Mouse (Mus musculus) embryo, embryonic 11 days (tissue): ENCODE data around the gene Fos.
A peak's percentile ranks its signal among the peaks of the same experiment; 100 is the strongest.

Experiments
- DNase-seq: peaks from one replicate; pipeline ENCODE4 v3.0.0-alpha.2; 2015

Fos gene

DNA sequence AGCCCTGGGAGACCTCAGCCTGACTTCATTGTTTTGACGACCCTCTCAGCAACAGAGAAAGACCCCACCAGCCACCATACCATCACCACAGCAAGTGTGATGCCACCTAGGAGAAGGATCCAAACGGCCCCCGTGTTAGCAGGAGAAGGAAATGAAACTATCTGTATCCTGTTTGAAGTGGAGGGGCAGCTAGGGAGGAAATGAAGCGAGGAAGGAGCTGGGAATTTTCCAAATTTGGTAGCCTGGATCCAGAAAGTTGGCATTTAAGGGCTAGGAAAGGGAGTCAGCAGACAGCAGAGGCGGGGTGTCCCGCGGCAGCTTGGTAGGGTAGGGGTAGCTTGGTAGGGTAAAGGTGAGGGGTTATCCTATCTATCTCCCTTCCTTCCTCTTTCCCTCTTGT is 10.9 kb upstream of the Fos start:
- no peak for DNase-seq

GRCm38 (mm10) chr12:85464431-85464830 is 9.3 kb upstream of the Fos start:
- DNase-seq, result no peak

- DNase-seq, result no peak
Observed at GRCm38 (mm10) chr12:85464902-85465301, 8.8 kb upstream of the Fos start.

DNA sequence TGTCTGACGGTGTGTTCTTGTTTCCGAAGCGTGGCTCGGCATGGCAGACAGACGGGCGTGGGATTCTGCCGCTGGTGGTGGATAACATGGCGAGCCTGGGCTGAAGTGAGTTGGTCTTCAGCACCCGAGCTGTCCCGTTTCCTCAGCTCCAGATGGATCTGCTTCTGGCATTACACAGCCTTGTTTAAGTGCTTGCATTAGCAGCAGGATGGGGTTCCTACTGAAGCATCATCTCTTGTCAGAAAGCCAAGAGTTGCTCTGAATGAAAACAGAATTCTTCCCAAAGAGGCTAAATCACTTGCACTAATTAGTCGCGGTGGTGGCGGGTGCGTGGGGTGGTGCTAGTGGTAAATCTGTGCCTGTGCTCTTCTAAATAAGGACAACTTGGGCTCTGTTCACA is 5.8 kb upstream of the Fos start:
- DNase-seq, result no peak

DNA sequence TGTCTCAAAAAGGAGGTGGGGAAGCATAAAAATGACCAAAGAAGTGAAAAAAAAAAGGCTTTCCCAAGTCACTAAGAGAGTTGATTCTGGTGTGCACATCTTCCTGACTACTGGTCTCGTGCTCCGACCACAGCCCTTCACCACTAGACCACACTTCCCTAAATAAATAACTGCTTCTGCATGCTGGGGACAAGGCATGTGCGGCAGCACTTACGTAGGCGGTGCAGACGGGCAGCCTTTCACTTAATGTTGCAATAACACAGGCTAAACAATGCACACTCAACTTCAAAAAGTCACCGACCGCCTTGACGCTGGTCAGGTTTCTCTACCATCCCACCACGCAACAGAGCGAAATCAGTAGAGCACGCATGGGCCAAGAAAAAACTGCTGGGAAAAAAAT is 5.0 kb upstream of the Fos start:
- DNase-seq, result no peak

GRCm38 (mm10) chr12:85471920-85472655 is 1.6 kb upstream of the Fos start:
- DNase-seq, result peak; percentile 84

DNA sequence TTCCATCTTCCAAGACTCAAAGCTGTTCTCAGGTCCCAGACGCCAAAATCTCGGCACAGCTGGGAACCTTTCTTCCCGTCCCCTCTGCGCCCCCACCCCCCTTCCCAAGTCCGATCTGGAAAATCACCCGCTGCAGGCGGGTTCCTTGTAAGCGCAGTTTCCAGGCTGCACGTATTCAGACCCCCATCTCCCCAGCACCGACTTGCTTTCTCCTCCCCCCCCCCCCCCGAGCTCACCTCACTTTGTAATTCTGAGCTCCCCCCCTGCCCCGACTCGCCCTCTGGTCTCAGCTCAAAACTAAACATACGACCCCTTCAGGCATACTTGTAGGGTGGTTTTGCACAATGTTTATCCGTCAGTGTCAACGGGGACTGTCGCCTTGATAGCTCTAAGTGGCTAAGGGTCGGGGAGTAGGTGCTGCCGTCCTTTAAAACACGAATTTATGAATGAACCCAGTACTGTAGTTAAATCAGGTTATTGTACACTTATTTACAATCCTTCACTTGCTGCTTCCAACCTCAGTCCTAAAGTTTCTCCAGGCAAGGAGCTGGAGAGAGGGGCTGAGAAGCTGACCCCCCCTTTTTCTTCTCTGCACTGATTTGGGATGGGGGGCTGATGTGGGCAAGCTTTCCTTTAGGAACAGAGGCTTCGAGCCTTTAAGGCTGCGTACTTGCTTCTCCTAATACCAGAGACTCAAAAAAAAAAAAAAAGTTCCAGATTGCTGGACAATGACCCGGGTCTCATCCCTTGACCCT is 857 bp upstream of the Fos start:
- peak; percentile 49 for DNase-seq

- peak; percentile 64 for DNase-seq
Observed at GRCm38 (mm10) chr12:85474298-85475231, 875 bp downstream of the Fos start.

DNA sequence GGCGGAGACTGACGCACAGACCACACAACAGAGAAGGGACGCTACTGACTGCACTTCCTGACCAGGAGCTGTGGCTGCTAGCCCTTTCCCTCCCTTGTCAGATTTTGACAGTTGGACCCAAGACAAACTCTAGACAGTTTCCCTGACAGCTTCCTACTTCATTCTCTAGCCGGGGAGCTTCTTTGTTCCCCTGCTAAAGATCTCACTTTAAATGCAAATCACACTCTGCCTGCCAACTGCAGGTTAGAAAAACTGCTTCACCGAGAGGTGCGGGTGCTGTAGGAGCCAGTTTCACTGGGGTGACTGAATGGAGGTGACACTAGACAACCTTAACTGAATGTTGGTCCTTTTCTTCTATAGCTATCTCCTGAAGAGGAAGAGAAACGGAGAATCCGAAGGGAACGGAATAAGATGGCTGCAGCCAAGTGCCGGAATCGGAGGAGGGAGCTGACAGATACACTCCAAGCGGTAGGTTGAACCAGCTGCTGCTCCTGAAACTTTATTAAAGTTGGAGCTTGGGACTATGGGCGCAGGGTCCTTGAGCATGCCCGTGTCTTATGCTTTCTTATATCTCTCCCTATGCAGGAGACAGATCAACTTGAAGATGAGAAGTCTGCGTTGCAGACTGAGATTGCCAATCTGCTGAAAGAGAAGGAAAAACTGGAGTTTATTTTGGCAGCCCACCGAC is 1.7 kb downstream of the Fos start:
- no peak for DNase-seq

- DNase-seq, result no peak
Observed at GRCm38 (mm10) chr12:85475920-85476828, 2.5 kb downstream of the Fos start.

GRCm38 (mm10) chr12:85477219-85477618 is 3.5 kb downstream of the Fos start:
- DNase-seq, result no peak

DNA sequence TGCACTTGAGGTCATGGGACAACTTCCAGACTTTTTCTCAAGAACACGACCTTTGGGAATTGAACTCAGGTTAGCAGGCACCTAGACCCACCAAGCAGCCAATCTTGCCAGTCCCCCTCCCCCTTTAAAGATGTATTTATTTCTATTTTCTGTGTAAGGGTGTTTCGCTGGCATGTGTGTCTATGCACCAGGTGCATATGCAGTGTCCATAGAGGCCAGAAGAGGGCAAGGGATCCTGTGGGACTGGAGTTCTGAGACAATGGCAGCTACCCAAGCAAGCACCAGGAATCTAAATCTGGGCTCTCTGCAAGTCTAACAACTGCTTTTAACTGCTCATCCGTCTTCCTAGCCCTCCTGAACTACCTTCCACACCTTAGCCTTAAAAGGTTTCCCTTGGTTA is 4.1 kb downstream of the Fos start:
- DNase-seq, result no peak

DNA sequence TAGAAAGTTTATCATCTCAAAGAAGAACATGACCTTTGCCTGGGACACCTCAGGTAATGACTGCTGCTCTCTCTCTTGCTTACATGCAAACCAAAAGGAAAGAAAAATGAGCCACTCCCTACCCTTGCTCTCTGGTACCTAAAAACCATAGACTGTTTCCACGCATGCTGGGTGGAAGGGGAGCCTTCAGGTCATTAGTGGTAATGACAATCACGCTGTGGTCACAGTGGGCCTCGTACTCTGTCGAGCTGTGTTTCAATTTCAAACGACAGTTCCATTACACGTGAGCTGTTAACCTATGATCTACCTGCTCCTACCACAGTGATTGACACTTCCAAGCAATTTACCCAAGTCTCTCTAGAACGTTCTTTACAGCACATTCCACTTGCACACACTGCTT is 5.0 kb downstream of the Fos start:
- no peak for DNase-seq

- DNase-seq, result no peak
Observed at GRCm38 (mm10) chr12:85479190-85479589, 5.5 kb downstream of the Fos start.

DNA sequence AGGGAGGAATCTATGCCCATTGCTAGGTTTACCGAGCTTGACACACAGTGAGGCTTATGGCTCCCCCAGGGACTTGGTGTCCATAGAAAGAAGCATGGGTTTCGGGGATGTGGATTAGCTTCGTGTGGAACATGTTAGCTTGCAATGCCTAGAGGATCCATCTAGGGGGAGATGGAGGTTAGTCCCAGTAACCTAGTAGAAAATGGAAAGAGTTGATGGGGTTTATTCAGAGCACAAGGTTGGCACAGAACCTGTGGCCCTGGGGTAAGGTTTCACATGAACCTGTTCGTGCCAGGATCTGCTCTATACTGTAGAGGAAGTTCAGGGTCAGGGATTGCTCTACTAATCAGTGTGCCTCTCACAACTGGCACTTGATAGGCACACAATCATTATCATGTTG is 9.5 kb downstream of the Fos start:
- DNase-seq, result peak; percentile 25

DNA sequence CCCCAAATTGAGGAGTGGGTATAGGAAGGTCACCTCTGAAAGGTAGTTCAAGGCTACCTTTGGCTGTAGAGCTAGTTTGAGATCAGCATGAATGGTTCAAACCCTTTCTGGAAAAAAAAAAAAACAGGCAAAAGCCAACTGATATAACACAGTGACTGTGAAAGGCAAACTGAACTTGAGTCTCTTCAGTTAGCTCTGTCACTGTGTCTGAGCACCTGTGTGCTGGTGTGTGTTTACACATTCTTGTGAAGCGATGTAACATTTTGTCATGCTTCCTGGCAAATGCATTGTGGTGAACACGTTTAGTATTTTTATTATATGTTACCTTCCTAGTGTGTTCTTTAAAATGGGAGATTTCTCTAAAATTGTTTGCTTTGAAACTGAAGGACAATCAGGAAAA is 11.0 kb downstream of the Fos start:
- no peak for DNase-seq

- peak; percentile 96 for DNase-seq
Observed at GRCm38 (mm10) chr12:85485890-85486765, 12.4 kb downstream of the Fos start.

GRCm38 (mm10) chr12:85486766-85487069 is 13.0 kb downstream of the Fos start:
- DNase-seq, result peak; percentile 59

DNA sequence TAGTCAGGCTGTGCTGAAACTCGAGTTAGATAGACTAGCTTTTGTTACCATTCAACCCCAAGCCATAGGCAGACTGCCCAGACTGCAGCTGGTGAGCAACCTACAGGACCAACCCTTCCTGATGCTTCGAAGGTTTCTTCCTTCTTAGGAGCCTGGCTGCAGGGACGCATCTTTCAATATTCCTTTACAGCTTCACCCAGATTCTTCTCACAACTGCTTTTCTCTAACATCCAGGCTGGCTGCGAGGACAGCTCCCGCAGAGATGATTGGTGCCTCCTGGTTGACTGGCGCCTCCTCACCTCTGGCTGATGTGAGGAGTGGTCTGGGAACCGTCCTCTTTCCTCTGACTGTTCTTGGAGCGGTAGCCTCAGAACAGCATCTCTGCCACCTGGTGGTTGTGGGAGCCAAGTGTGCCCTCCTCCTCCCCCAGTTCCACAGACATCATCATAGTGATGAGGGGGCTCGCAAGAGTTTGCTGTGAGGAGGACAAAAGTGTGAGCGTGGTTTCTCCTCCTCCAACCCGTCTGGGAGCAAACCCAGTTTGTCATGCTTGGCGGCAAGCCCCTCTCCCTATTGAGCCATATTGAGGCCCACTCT is 14.0 kb downstream of the Fos start:
- peak; percentile 89 for DNase-seq

DNA sequence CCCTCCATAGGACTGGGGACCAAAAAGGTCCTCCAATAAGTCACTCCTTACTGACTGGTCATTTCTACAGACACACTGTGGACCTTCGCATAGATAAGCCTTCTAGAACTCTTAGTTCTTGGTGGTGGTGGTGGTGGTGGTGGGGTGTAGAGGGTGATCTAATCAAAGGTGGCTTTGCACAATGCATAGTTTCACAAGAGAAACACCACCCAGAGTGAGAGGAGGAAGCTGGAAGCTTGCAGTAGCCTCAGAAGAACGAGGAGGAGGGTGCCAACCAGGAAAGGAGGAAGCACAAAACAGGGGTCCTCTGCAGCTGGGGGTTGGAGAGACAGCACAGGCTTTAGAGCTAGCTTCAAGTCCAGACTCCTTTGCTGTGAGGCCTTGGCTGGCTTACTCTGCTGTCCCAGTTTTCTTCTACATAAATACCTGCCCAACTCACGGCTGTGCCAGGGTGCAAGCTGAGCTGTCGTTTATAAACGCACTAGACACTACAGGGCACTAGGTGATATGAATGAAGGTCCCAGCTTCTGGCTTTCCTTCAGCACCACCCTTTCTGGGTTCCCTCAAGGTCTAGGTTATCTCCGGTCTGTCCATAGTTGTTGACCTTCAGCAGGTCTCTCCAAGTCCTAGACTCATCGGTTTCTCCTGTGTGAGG is 15.7 kb downstream of the Fos start:
- no peak for DNase-seq
